15 mouse cellular contexts compared by ENCODE assay signal in the genomic region with DNA sequence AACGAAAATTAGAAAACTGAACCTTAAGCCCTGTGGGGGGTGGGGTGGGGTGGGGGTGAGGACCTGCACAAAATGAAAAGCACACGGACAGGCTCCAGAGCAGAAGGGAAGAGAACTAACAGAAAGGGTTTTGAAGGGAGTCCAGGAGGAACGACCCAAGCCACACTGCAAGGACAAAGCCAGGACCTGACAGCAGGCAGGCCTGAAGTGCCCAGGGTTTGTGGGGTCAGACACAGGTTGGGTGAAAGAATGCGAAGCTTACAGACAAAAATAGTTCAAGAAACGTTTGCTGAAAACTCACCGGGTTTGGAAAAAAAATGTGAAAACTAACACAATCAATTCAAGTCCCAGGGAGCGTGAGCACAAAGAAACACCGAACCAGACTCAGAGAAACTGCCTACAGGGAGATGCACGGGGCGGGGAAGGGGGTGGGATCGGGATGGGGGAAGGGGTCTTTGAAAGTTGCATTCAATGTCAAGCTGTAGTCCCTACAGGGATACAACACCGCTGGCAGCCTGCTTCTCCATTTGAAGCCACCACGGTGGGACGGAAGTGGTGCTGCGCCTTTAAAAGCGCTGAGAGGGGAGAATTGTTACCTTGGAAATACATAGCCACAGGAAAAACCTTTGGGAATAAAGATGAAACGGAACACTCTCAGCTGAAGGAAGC.
DNase-seq lines count a peak whose midpoint lies in the region; ATAC-seq lines count a peak whose summit lies in the region.
"Had no signal": no experiment of that assay in that cellular context is flagged by ENCODE, and none has a peak within 500 bp of the region (broad histone marks: within the 10 kb centered on the region; RNA-seq: fewer than 3 reads in every experiment).

No protein-coding gene starts in this region.

- H3K9me3 ChIP-seq in kidney, embryonic 16.5 days (ENCODE audit: low read length) = no peaks in the 10 kb centered on the region
- H3K9me3 ChIP-seq in forebrain, embryonic 15.5 days = no peaks in the 10 kb centered on the region
- H3K9me3 ChIP-seq in limb, embryonic 13.5 days = no peaks in the 10 kb centered on the region
- H3K9me3 ChIP-seq in neural tube, embryonic 14.5 days (ENCODE audit: control insufficient read depth, low read length) = no peaks in the 10 kb centered on the region

- no peak for DNase-seq in kidney, postnatal 25 days
- DNase-seq in layer of hippocampus, postnatal 36 days = no peak
- no peak for DNase-seq in right cerebral cortex, adult 2 months (ENCODE audit: low spot score in 2 of 2)
- DNase-seq in thymus, adult 18-20 months = no peak
- DNase-seq: adrenal gland, postnatal 25 days; heart, postnatal 36 days; kidney, adult 2 months; left cerebral cortex, postnatal 4 days; lung, adult 18-20 months; right cerebral cortex, postnatal 14 days had no signal

- 0 out of 2 replicates have a peak, but pooled peaks cover 3% of the 10 kb centered on the region for H3K4me1 ChIP-seq in kidney, embryonic 16.5 days (ENCODE audit: insufficient read depth, low read length)
- H3K4me1 ChIP-seq in forebrain, embryonic 15.5 days = peaks cover 23% of the 10 kb centered on the region
- H3K4me1 ChIP-seq in limb, embryonic 13.5 days = 0 out of 2 replicates have a peak, but pooled peaks cover 7% of the 10 kb centered on the region
- H3K4me1 ChIP-seq in neural tube, embryonic 14.5 days (ENCODE audit: control insufficient read depth, insufficient read depth, low read length) = peaks cover 1% of the 10 kb centered on the region

- no peak overlapping the region for H3K9ac ChIP-seq in kidney, embryonic 16.5 days (replicated peaks; ENCODE audit: low read length)
- no peak overlapping the region for H3K9ac ChIP-seq in forebrain, embryonic 15.5 days (replicated peaks)
- no peak overlapping the region for H3K9ac ChIP-seq in limb, embryonic 13.5 days
- H3K9ac ChIP-seq in neural tube, embryonic 14.5 days (replicated peaks; ENCODE audit: low read depth, low read length) = no peak overlapping the region; the same call in 1 of the 2 replicates

- no peaks in the 10 kb centered on the region for H3K36me3 ChIP-seq in kidney, embryonic 16.5 days (ENCODE audit: insufficient read depth, low read length)
- no peaks in the 10 kb centered on the region for H3K36me3 ChIP-seq in forebrain, embryonic 15.5 days
- no peaks in the 10 kb centered on the region for H3K36me3 ChIP-seq in limb, embryonic 13.5 days
- no peaks in the 10 kb centered on the region for H3K36me3 ChIP-seq in neural tube, embryonic 14.5 days (ENCODE audit: control insufficient read depth, insufficient read depth, low read length)

- no peak overlapping the region for H3K27ac ChIP-seq in kidney, embryonic 16.5 days (ENCODE audit: low read length)
- H3K27ac ChIP-seq in forebrain, embryonic 15.5 days (replicated peaks) = no peak overlapping the region
- H3K27ac ChIP-seq in limb, embryonic 13.5 days = no peak overlapping the region
- H3K27ac ChIP-seq in neural tube, embryonic 14.5 days (ENCODE audit: low read depth, low read length) = no peak overlapping the region
- H3K27ac ChIP-seq: macrophage had no signal

- no peak for ATAC-seq in kidney, embryonic 16.5 days (ENCODE audit: low FRiP score, low TSS enrichment)
- no peak for ATAC-seq in forebrain, embryonic 15.5 days (replicated peaks)
- no peak for ATAC-seq in limb, embryonic 13.5 days (ENCODE audit: low FRiP score, low read depth)
- no peak for ATAC-seq in neural tube, embryonic 14.5 days (ENCODE audit: low read depth)

- 0 out of 2 replicates have a peak overlapping the region, but pooled peaks have one; percentile 1 for H3K4me2 ChIP-seq in kidney, embryonic 16.5 days (replicated peaks; ENCODE audit: low read depth, low read length)
- peak overlapping the region; percentile 28 for H3K4me2 ChIP-seq in forebrain, embryonic 15.5 days (replicated peaks)
- peak overlapping the region; percentile 21; the same call in 1 of the 2 replicates for H3K4me2 ChIP-seq in limb, embryonic 13.5 days (replicated peaks)
- peak overlapping the region; percentile 21; the same call in 1 of the 2 replicates for H3K4me2 ChIP-seq in neural tube, embryonic 14.5 days (ENCODE audit: low read depth, low read length)

- 15% methylated on average over 17 of the region's 17 CpGs for WGBS in kidney, embryonic 16.5 days
- 14% methylated on average over 17 of the region's 17 CpGs for WGBS in forebrain, embryonic 15.5 days
- 12% methylated on average over 17 of the region's 17 CpGs for WGBS in limb, embryonic 13.5 days
- 12% methylated on average over 17 of the region's 17 CpGs for WGBS in neural tube, embryonic 14.5 days

- H3K4me3 ChIP-seq in kidney, embryonic 16.5 days (ENCODE audit: low read length) = no peak overlapping the region
- H3K4me3 ChIP-seq in forebrain, embryonic 15.5 days = no peak overlapping the region
- H3K4me3 ChIP-seq in limb, embryonic 13.5 days = no peak overlapping the region
- H3K4me3 ChIP-seq in neural tube, embryonic 14.5 days (ENCODE audit: low read depth, low read length) = no peak overlapping the region

- H3K27me3 ChIP-seq in kidney, embryonic 16.5 days (ENCODE audit: insufficient read depth, low read length) = no peaks in the 10 kb centered on the region
- no peaks in the 10 kb centered on the region for H3K27me3 ChIP-seq in forebrain, embryonic 15.5 days
- peaks cover 2% of the 10 kb centered on the region; the same call in 1 of the 2 replicates for H3K27me3 ChIP-seq in limb, embryonic 13.5 days
- no peaks in the 10 kb centered on the region for H3K27me3 ChIP-seq in neural tube, embryonic 14.5 days (ENCODE audit: control insufficient read depth, insufficient read depth, low read length)
